Mouse (Mus musculus) layer of hippocampus, adult 2 months (tissue): ENCODE measurements around the gene Tbc1d16. TPM values are rescaled to one million over a fixed set of nuclear protein-coding genes. Genes with fewer than 3 reads are reported as not detected.
"Not testable (repeated sequence)": the region's sequence is repeated elsewhere in the genome, so short reads cannot be mapped to it uniquely, and the experiment has no call there.

Experiments used
- DNase-seq, 2 experiments: peaks; one replicate each; pipeline ENCODE4 v3.0.0; 2022; ENCODE audit warnings: low spot score in 2 of 2
- H3K27ac ChIP-seq: fragments of 200-600 bp; 2 replicates; pipeline ENCODE4 v1.8.1; 2022
- H3K4me3 ChIP-seq: fragments of 200-600 bp; 2 replicates; pipeline ENCODE4 v1.8.1; 2022; ENCODE audit warnings: mild to moderate bottlenecking
- CTCF ChIP-seq: fragments of 200-600 bp; conservative IDR thresholded peaks from 2 replicates; pipeline ENCODE4 v1.8.1; 2022; ENCODE audit warnings: antibody characterized with exemption, mild to moderate bottlenecking, moderate library complexity
- total RNA-seq, 2 experiments: library from RNA; stranded (reverse); gene quantifications; 2 replicates each; pipeline ENCODE4 v1.2.3; 2021

Tbc1d16 gene
- total RNA-seq, 2 experiments from 2014 or later: 44.0 to 44.1 TPM

GRCm38 (mm10) chr11:119117945-119118344, 110.4 kb downstream of the Tbc1d16 start:
- no peak for TF ChIP-seq CTCF
- Histone ChIP-seq H3K4me3 (no peak overlapping the region), H3K27ac (no peak overlapping the region)
- no peak for DNase-seq

- no peak for TF ChIP-seq CTCF
- no peak for DNase-seq
- Histone ChIP-seq H3K27ac (no peak overlapping the region), H3K4me3 (no peak overlapping the region)
Observed at GRCm38 (mm10) chr11:119116992-119117391, 111.3 kb downstream of the Tbc1d16 start.

- H3K27ac ChIP-seq: no peak overlapping the region
- no peak for TF ChIP-seq CTCF
- DNase-seq: no peak
- H3K4me3 ChIP-seq: no peak overlapping the region
Observed at GRCm38 (mm10) chr11:119112721-119113120, 115.6 kb downstream of the Tbc1d16 start.

GRCm38 (mm10) chr11:119111345-119111744, 117.0 kb downstream of the Tbc1d16 start:
- no peak overlapping the region for H3K27ac ChIP-seq
- DNase-seq: no peak

GRCm38 (mm10) chr11:119109415-119110071, 118.8 kb downstream of the Tbc1d16 start:
- Histone ChIP-seq H3K27ac (no peak overlapping the region), H3K4me3 (no peak overlapping the region)
- TF ChIP-seq CTCF: no peak
- no peak for DNase-seq

More at GRCm38 (mm10) chr11:119111345-119111744, 117.0 kb downstream of the Tbc1d16 start:
- TF ChIP-seq CTCF: no peak
- H3K4me3 ChIP-seq: no peak overlapping the region

GRCm38 (mm10) chr11:119108573-119109263, 119.6 kb downstream of the Tbc1d16 start:
- no peak for TF ChIP-seq CTCF
- DNase-seq: no peak
- no peak overlapping the region for H3K4me3 ChIP-seq

GRCm38 (mm10) chr11:119106289-119106688, 122.0 kb downstream of the Tbc1d16 start:
- H3K4me3 ChIP-seq: no peak overlapping the region
- 0 out of 2 replicates have a peak overlapping the region, but pooled peaks have one; percentile 7 for H3K27ac ChIP-seq

More at GRCm38 (mm10) chr11:119108573-119109263, 119.6 kb downstream of the Tbc1d16 start:
- no peak overlapping the region for H3K27ac ChIP-seq

GRCm38 (mm10) chr11:119105748-119106147, 122.6 kb downstream of the Tbc1d16 start:
- DNase-seq: no peak
- no peak for TF ChIP-seq CTCF
- Histone ChIP-seq H3K4me3 (no peak overlapping the region), H3K27ac (0 out of 2 replicates have a peak overlapping the region, but pooled peaks have one; percentile 7)

More at GRCm38 (mm10) chr11:119106289-119106688, 122.0 kb downstream of the Tbc1d16 start:
- no peak for TF ChIP-seq CTCF
- DNase-seq: no peak

- H3K27ac ChIP-seq: no peak overlapping the region
- TF ChIP-seq CTCF: no peak
- no peak for DNase-seq
- no peak overlapping the region for H3K4me3 ChIP-seq
Observed at GRCm38 (mm10) chr11:119105071-119105609, 123.2 kb downstream of the Tbc1d16 start.

GRCm38 (mm10) chr11:119103991-119104390, 124.3 kb downstream of the Tbc1d16 start:
- H3K4me3 ChIP-seq: no peak overlapping the region
- no peak for DNase-seq
- TF ChIP-seq CTCF: no peak
- no peak overlapping the region for H3K27ac ChIP-seq

GRCm38 (mm10) chr11:119100355-119100754, 127.9 kb downstream of the Tbc1d16 start:
- not testable (repeated sequence) for H3K4me3 ChIP-seq, DNase-seq, H3K27ac ChIP-seq

- Histone ChIP-seq H3K4me3 (no peak overlapping the region), H3K27ac (no peak overlapping the region)
- TF ChIP-seq CTCF: no peak
- no peak for DNase-seq
Observed at GRCm38 (mm10) chr11:119098202-119098601, 130.1 kb downstream of the Tbc1d16 start.

GRCm38 (mm10) chr11:119095441-119095840, 132.9 kb downstream of the Tbc1d16 start:
- no peak for TF ChIP-seq CTCF
- no peak overlapping the region for H3K4me3 ChIP-seq
- no peak for DNase-seq
- no peak overlapping the region for H3K27ac ChIP-seq
